Mouse (Mus musculus): ENCODE data around the gene Gm45785.

GRCm38 (mm10) chr7:140899121-140899520, 43.0 kb upstream of the Gm45785 start:
- no peak for TF ChIP-seq USF1 (IDR thresholded peaks at IDR 0.05; ENCODE audit: low read depth, low read length)
- no peak for TF ChIP-seq CTCF (IDR thresholded peaks at IDR 0.05 in 2 of 3, conservative IDR thresholded peaks at IDR 0.05 in 1 of 3; ENCODE audit: control insufficient read depth in 1 of 3, insufficient read depth in 1 of 3, low read depth in 2 of 3, low read length in 3 of 3, poor library complexity in 1 of 3, severe bottlenecking in 1 of 3)
- TF ChIP-seq POLR2A (IDR thresholded peaks at IDR 0.05; ENCODE audit: control insufficient read depth in 1 of 2, insufficient read depth in 1 of 2, low read depth in 1 of 2, low read length in 2 of 2, poor library complexity in 1 of 2): no peak
- TF ChIP-seq TCF12 (IDR thresholded peaks at IDR 0.05; ENCODE audit: low read depth, low read length): no peak
- TF ChIP-seq EP300 (IDR thresholded peaks at IDR 0.05; ENCODE audit: low read depth in 1 of 2, low read length in 2 of 2): no peak
- TF ChIP-seq HCFC1 (IDR thresholded peaks at IDR 0.05; ENCODE audit: low read depth, low read length): no peak
- no peak for TF ChIP-seq CHD2 (IDR thresholded peaks at IDR 0.05; ENCODE audit: low read length)
- TF ChIP-seq UBTF (IDR thresholded peaks at IDR 0.05; ENCODE audit: borderline replicate concordance, insufficient read depth, low read depth, low read length): no peak
- TF ChIP-seq USF2 (IDR thresholded peaks at IDR 0.05; ENCODE audit: borderline replicate concordance in 1 of 2, insufficient read depth in 1 of 2, low read depth in 1 of 2, low read length in 2 of 2): no peak

Data from MEL (cell line).